Mouse (Mus musculus) brain, adult 2 months (tissue): Measurements from ENCODE around the gene Megf11.
A peak's percentile ranks its signal among the peaks of the same experiment; 100 is the strongest.
"Not testable (repeated sequence)": the region's sequence is repeated elsewhere in the genome, so short reads cannot be mapped to it uniquely, and the experiment has no call there.

Experiments used
- DNase-seq: peaks from one replicate; pipeline ENCODE4 v3.0.0; 2011; ENCODE audit warnings: low read depth, low spot score

The Megf11 gene

DNA sequence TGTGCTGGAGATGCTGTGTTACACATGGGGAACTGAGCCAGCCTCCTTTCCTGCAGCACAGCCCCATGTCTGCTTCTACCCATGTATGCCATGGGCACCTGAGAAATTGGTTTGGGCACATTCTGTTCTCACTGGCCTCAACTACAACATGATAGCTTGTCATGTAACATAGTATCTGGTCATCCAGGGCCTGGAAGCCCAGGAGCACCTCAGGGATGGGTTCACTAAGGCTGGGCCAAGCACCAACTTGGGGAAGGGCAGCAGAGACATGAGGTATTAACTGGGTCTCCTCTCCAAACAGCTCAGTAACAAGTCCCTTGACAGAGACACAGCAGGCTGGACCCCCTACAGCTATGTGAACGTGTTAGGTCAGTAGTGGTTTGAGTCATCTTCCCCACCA lies 311.6 kb downstream of the Megf11 start:
- no peak for DNase-seq

GRCm38 (mm10) chr9:64697677-64698076 lies 312.3 kb downstream of the Megf11 start:
- DNase-seq: no peak

- DNase-seq: no peak
These were observed 313.2 kb downstream of the Megf11 start for GRCm38 (mm10) chr9:64698586-64698985.

GRCm38 (mm10) chr9:64700451-64701311 lies 315.3 kb downstream of the Megf11 start:
- DNase-seq: no peak

GRCm38 (mm10) chr9:64701651-64702050 lies 316.2 kb downstream of the Megf11 start:
- peak; percentile 82 for DNase-seq

DNA sequence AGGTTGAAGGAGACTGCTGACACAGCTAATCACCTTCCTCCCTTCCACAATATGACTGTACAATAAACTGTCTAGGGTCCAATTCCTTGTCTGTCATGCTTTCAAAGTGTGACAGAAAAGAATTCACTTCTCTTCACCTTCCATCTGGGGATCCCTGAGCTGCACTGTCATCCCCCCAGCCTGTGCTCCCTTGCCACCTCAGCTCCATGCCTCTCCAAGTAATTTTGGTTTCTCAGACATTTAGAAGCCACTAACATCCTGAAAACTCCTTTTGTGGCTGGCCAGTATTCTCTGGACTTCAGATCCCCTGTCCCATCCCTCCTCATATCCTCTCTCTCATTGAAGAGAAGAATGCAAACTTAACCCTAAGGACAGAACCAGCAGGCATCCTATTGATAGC lies 317.0 kb downstream of the Megf11 start:
- no peak for DNase-seq

DNA sequence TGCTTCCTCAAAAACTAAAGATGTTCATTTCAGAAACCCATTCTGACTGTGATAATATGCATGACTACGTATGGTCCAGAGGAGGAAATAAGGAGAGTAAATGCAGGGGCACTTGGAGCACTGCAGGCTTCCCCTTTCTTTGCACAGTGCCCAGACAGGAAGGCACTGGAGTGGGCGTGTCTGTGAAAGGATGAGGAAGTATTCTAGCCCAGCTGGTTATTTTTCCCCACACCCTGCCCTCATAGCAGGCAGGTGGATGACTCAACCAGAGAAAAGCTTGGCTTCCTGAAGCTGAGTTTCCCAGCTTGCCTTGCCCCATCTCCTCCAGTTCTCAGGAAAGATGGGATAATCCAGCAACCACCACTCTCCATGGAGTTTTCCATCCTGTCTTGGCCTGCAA lies 317.5 kb downstream of the Megf11 start:
- DNase-seq: peak; percentile 80

DNA sequence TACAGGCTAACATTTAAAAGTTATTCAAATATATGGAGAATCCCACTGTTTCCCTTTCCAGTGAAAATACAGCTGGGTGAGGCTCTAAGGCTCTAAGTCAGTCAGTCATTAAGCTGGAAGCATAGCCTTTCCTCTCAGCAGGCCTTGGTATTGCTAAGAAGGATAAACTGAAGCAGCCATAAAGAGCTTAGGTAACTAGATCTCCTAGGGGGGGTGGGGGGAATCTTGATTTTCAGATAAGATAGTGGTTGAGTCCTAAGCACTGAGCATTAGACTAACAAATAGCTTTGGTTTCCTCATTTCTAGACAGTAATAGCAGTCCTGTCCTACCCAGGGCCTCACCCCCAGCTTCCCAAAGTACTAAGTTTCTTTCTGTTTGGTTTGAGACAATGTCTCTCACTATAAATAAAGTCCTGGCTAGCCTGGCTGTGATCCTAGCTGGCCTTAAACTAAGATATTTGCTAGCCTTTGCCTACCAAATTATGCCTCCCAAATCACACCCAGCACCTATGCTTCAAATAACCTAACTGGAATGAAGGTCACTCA lies 318.1 kb downstream of the Megf11 start:
- no peak for DNase-seq

GRCm38 (mm10) chr9:64704073-64704840 lies 318.8 kb downstream of the Megf11 start:
- DNase-seq: no peak

DNA sequence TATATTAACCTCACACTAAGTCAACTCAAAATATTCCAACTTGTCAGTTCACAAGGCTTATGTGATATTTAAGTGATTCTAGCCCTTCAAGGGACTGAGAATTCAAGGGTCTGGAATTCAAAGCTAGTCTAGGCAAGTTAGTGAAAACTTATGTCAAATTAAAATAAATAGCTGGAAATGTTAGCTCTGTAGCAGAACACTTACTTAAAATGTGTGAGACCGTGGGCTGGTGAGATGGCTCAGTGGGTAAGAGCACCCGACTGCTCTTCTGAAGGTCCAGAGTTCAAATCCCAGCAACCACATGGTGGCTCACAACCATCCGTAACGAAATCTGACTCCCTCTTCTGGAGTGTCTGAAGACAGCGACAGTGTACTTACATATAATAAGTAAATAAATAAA lies 324.9 kb downstream of the Megf11 start:
- DNase-seq: not testable (repeated sequence)

DNA sequence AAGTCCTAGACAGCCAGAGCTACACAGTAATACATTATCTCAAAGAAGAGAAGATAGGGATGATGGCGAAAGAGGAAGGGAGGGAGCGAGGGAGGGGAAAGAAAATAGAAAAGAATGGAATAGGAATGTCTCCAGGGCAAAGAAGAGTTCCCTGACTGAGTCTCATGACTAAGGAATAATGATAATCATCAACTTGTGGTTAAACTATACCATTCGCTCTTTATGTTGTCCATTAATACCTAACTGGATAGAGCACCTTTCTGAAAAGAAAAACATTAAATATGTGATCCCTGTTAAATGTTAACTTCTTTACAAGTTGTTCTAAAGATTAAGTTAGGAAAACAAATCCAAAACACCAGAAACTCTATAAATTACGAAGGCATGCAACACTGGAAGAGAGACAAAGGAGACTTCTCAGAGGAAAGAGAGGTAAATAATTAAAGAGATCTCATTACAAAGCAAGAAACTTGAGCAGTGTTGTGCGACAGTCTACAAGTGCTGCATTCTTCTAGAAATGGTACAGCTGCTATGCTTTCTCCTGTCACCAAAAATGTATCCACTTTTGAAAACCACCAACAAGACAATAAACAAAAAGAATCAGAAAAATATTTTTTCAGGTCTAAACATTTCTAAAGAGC lies 334.2 kb downstream of the Megf11 start:
- DNase-seq: no peak

DNA sequence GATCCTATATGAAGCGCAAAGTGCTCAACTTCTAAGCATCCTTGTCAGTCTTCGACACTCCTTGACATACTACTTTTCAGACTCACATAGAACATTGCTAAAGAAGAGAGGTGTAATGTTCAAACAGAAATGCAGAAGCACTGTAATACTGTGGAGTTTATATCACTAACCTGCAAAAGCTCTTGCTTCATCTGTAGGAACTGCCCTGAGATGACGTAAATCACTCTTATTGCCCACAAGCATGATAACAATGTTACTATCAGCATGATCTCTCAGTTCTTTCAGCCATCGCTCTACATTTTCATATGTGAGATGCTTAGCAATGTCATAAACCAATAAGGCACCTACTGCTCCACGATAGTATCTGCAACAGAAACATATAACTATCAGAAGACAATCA lies 341.0 kb downstream of the Megf11 start:
- DNase-seq: no peak

GRCm38 (mm10) chr9:64731029-64731560 lies 345.7 kb downstream of the Megf11 start:
- no peak for DNase-seq

DNA sequence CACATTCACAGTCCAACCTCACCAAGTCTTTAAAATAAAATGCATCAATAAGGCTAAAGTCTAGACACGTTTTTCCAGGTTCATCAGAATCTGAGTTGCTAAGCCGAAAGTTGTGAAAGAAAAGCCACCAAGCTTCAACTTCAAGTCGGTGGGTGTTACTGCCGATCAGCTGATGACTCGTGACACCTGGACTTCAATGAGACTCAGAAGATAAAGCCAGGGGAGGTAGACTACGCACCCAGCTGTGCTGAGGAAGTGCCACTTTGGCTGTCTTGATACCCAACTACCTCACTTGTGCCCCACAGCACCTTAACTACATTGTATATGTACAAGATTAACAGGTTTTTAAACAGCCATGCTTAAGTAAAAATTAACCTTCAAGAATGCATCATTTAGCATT lies 348.7 kb downstream of the Megf11 start:
- DNase-seq: no peak

- not testable (repeated sequence) for DNase-seq
These were observed 349.6 kb downstream of the Megf11 start for GRCm38 (mm10) chr9:64734992-64735391.

DNA sequence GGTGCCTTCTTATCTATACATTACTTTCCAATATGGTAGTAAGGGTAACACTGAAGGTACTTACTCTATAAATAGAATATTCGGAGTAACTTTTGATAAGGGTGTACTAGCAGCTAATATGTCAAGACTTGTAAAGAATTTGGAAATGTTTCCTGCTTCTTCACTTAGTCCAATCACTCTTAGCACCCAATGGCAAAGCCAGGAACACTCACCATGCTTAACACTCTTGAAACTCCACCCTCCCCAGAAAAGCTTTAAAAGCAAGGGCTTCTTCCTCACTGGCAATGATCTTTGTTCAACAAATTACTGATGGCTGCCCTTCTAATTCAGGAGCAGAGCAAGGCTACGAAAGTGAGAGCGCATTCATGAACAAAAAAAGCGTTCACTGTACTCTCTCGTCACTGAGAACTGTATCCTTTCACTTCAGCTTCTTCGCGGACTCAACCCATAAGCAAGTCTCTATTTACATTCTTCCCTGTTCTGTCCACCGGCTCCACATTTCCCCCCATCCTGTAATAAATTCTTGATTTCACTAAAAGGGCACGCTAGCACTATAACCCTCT lies 350.7 kb downstream of the Megf11 start:
- DNase-seq: no peak

GRCm38 (mm10) chr9:64736639-64737405 lies 351.4 kb downstream of the Megf11 start:
- DNase-seq: peak; percentile 78

DNA sequence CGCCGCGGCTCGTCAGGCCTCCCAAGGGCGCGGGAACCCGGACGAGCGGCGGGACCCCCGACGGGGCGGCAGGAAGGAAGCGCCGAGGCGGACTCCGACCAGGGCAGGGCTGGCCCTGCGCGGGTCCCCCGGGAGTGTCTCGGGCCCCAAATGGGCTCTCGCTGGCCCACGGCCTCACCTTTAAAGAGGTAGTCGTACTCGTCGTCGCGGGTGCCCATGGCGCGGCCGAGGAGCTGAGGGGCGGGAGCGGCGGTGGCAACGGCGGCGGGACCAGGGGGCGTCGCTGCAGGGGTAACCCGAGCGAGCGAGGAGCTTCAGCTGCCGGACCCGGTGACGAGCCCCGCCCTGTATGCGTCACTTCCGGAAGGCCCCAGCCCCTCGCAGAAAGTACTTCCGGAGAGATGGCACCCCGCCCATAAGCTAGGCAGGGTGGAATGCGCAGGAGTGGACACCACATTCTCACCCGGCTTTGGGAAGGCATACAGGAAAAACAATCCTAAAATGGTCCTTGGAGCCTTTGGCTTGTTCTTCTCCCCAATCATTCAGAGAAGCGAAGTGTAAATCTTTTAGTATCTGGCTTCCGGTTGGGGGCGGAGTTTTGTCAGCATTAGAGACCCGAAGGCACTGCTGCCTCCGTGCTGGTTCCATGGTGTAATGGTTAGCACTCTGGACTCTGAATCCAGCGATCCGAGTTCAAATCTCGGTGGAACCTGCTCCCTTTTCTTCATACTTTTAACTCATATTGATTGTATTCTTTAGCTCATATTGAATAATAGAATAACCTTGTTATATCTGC lies 352.2 kb downstream of the Megf11 start, which contains the start of gene Rab11a:
Gene Rab11a, minus strand, starts transcription at position 353 of the 796 bp plus-strand sequence.
- DNase-seq: peak; percentile 97

DNA sequence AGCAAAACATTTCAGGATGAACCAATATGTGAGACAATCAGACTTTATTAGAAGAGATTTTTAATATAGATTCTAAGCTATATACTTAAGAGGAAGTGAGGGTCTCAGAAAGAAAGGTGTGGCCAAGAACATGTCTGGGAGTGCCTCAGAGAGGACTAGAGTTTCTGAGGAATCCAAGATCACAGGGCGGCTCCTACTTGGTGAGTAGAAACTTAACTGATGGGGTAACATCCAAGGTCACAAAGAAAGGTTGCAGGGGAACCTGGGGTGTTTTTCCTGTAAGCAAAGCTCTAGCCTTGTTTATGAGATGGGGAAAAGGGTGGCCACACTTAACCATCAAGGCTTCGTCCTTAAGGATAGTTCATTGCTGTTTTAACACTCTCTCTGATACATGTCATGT lies 353.6 kb downstream of the Megf11 start:
- DNase-seq: no peak

DNA sequence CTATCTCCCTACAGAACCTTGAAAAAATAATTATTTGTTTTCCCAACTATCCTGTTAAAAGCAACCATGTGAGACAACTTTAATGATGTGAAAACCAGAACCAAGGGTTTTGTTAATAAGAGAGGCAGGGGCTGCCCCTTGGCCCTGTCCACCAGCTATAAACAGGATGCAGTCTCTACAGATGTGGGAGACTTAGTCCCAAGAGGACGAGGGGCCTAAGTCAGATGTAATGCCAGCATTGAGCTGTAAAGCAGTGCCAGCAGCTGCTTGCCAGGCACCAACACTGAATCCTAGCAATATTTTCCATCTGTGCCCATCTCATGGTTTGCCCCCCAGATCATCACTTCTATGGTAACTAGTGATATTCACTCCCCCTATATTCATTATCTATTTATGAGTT lies 357.0 kb downstream of the Megf11 start:
- DNase-seq: no peak
